Mouse (Mus musculus) left cerebral cortex, postnatal 14 days (tissue): Measurements from ENCODE around the gene Strn. TPM values are rescaled to one million over a fixed set of nuclear protein-coding genes. Genes with fewer than 3 reads are reported as not detected.

Experiments used
- DNase-seq, 2 experiments: peaks; one replicate each; pipeline ENCODE4 v3.0.0; 2021 to 2022; ENCODE audit warnings: low spot score in 2 of 2, mixed read lengths in 1 of 2
- intact Hi-C: fragments of 180-260 bp; cut with DNase I; formaldehyde crosslinking; loops from one replicate; pipeline ENCODE4 v1.15.1; 2025
- total RNA-seq, 2 experiments: library from RNA; stranded (reverse); gene quantifications; 2 replicates each; pipeline ENCODE4 v1.2.3; 2021

The Strn gene
- total RNA-seq, 2 experiments from 2014 or later: 70.4 to 75.8 TPM

DNA sequence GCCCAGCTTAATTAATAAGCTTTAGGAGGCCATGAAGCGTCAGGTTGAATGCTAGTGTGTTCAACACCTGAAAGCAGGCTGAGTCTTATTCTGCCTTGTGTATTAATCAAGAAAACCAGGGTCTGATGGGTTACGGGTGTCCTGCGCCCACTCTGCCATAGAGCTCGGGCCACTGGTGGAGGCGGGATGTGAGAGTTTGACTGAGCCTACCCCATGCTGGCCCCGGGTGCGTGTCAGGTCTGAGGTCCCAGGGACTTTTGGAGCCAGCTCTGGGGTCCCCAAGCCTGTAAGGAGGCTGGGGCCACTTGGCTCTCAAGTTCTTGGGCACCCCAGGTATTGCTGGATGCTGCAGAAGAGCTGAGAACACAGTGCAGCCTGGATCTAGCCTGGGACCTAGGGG lies 99.9 kb downstream of the Strn start:
- no peak for DNase-seq
- intact Hi-C loops: no loop called here

DNA sequence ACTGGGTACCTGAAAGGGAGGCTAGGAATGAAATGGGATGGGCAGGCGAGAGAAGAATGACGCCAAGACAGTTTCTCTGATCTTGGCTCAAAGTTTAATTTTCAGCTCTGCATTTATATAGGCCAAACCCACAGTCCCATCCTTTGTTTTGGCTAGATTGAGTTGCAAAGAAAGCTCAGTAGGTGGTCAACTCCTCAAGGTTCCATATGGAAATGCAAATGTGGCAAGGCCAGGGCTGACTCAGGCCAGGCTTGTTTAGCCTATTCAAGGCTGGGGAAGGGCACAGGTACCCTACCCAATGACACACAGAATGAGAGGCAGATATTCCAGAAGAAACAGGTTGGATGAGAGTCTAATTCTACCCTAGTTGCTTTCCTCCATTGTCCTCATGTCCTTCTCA lies 101.4 kb downstream of the Strn start:
- intact Hi-C loops: no loop called here
- DNase-seq: no peak

DNA sequence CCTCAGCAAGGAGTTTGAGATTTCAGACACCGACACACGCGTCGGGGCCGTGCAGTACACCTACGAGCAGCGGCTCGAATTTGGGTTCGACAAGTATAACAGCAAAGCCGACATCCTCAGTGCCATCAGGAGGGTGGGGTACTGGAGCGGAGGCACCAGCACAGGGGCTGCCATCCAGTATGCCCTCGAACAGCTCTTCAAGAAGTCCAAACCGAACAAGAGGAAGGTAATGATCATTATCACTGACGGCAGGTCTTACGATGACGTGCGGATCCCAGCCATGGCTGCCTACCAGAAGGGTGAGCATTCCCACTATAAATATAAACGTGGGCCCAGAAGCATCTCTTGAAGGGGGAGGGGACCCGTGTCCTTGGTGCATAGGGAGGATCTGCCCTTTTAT lies 112.1 kb downstream of the Strn start:
- DNase-seq: no peak

GRCm38 (mm10) chr17:78621863-78622262 lies 115.1 kb downstream of the Strn start:
- intact Hi-C loops: no loop called here
- DNase-seq: no peak

More for the DNA sequence above, 112.1 kb downstream of the Strn start:
- intact Hi-C loops: no loop called here

- intact Hi-C loops: no loop called here
- no peak for DNase-seq
Measured at GRCm38 (mm10) chr17:78620740-78621139, 116.3 kb downstream of the Strn start.

- intact Hi-C loops: no loop called here
- no peak for DNase-seq
Measured at GRCm38 (mm10) chr17:78619981-78620380, 117.0 kb downstream of the Strn start.

DNA sequence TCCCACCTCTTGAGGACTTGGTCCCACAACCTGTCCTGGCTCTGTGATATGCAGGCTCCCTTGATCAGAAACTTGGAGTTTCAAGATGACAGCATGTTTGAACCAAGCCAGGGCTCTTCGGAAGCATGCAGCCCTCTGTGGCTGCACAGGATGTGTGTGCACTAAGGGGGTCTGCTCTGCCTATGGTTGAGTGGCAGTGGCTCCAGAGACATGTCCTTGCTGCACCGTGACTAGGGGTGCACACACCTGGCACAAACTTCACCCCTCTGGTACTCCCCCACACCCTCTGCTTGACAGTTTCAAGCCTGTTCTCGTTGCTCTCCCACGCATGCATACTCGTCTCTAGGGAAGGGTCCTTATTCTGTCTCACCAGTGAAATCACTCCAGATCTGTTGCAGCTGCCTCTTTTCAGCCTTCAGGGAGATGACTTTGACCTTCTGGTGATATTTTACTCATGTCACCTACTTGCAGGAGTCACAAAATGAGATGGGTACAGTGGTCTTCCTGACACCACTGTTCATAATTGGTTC lies 118.8 kb downstream of the Strn start:
- peak in 1 of 2 experiments; percentile 40 for DNase-seq
- intact Hi-C loops: no loop called here

GRCm38 (mm10) chr17:78615096-78615495 lies 121.9 kb downstream of the Strn start:
- intact Hi-C loops: no loop called here
- no peak for DNase-seq

GRCm38 (mm10) chr17:78614481-78614880 lies 122.5 kb downstream of the Strn start:
- no peak for DNase-seq
- intact Hi-C loops: no loop called here

DNA sequence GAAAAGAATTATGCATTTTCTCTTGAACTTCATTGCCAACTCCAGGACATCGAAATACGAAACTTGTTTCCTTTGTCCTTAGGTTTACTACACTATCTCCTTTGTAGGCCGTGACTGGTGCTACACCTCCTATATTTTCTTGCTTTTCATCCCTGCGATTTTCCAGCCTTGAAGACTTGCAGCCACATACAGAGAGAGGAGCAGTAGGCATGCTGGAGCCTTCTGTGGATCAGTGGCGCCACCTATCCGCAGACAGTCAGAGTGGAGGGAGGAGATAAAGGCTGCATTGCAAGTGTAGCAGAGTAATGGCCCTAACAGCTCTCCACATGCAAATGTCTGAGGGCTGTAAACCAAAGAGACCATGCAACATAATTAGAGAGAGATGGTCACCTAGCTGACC lies 125.9 kb downstream of the Strn start:
- intact Hi-C loops: no loop called here
- peak; percentile 52 to 62 for DNase-seq

GRCm38 (mm10) chr17:78609191-78609855 lies 127.7 kb downstream of the Strn start:
- DNase-seq: no peak
- intact Hi-C loops: no loop called here

DNA sequence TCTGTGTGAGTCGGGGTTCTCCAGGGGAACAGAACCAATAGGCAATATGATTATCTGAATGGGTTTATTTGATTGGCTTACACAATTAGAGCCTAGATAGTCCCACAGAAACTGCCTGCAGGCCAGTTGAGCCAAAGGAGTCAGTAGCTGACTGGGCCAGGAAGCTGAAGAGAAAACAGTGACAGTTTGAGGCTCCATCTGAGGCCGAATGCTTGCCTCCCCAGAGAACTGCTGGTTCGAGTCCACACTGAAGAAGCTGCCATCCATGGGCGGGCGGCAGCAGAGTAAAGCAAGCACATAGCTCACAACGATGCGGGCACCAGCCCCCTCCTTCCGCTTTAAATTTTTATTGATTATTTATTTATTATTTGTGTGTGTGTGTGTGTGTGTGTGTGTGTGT lies 128.3 kb downstream of the Strn start:
- no peak for DNase-seq
- intact Hi-C loops: no loop called here

DNA sequence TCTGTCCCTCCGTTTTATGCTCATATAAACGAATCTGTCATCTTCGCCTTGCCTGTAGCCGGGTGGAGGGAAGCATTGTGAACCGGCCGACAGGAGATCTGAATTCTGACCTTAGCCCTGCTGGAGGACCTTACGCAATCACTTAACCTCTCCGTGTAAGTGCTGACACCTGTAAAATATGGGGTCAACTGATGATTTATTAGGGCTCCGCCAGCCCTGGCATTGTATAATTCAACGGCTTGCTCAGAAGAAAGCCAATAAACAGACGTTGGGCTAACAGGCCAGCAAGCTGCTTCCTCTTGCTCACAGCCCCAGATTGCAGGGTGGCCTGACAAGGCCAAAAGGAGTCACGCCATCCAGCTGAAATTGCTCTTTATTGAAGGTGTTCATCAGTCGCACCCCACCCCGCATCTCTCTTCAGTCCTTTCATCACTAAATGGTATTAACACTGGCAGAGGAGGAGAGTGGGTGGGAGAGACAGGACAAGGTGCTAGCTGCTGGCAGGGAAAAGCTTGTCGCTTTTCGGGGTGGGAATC lies 128.8 kb downstream of the Strn start:
- intact Hi-C loops: no loop called here
- no peak for DNase-seq

- DNase-seq: peak; percentile 69 to 73
- intact Hi-C loops: loop anchor here (5.0 kb wide), 2 partner anchors 133 to 402 kb away; partner anchors contain the start of genes Crim1 and Strn
Measured at GRCm38 (mm10) chr17:78604431-78604830, 132.6 kb downstream of the Strn start.

DNA sequence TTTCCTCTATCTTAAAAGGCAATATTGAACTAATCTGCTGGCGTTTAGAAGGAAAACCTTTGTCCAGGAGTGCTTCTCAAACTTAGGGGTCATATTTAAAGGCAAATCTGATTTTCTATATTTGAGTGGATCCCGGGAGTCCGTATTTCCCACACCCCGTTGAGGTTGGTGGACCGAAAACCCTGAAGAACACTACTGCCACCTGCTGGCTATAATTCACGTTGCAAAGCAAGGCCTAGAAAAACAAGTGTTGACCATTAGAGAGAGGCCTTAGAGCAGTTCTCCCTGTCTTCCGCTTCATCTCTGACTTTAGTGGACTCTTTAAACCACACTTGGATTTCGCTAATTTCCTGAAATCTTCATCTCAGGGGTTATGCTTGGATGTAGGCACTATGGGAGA lies 133.1 kb downstream of the Strn start:
- intact Hi-C loops: loop anchor here (5.0 kb wide), 2 partner anchors 133 to 402 kb away; partner anchors contain the start of genes Crim1 and Strn
- peak; percentile 87 to 91 for DNase-seq

GRCm38 (mm10) chr17:78602316-78602715 lies 134.7 kb downstream of the Strn start:
- intact Hi-C loops: loop anchor here (5.0 kb wide), 2 partner anchors 135 to 400 kb away; partner anchors contain the start of genes Crim1 and Strn
- no peak for DNase-seq

DNA sequence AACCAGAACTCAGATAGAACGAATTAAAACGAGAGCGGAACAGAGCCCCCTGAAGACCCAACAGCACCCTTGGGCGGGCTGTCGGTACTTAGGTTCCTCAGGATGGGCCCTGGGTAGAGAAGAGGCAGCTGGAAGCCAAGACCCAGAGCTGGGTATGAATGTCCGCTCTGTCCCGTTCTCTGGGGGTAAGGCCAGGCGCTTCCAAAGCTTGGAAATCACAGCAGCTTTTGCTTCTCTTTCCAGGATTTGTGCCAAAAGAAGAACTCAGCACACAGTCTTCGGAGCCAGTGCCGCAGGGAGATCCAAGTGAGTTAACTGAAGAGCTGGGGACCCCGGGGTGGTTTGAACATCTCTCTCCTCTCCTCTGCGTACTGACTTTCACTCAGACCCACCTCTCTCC lies 135.4 kb downstream of the Strn start:
- DNase-seq: peak in 1 of 2 experiments; percentile 27
- intact Hi-C loops: loop anchor here (5.0 kb wide), 2 partner anchors 136 to 399 kb away; partner anchors contain the start of genes Crim1 and Strn

- DNase-seq: no peak
- intact Hi-C loops: loop anchor here (5.0 kb wide), 2 partner anchors 136 to 399 kb away; partner anchors contain the start of genes Crim1 and Strn
Measured at GRCm38 (mm10) chr17:78601042-78601441, 136.0 kb downstream of the Strn start.
